Mouse (Mus musculus): ENCODE results near the gene Atf7. TPM values are rescaled to one million over a fixed set of nuclear protein-coding genes. Genes with fewer than 3 reads are reported as not detected.

The Atf7 gene
- total RNA-seq, 2 experiments from 2014 or later, result 24.5 to 29.6 TPM

DNA sequence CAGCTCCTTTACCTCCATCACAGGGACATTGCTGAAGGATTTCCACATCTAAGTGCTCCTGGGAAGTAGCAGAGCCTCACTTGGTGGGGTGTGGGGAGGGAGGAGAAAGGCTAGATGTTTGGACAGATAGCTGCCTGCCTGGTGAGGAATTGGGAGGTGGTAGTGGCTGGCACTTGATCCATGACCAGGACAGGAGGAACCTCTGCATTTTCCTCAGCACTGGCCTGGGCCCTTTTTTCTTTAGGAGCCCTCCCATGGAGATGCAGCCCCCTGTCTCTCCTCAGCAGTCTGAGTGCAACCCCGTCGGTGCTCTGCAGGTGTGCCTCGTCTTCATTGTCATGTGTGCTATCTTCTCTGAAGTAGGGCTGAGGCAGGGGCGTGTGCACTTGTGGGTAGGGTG, 103.8 kb downstream of the Atf7 start:
- intact Hi-C loops (cut with DNase I), result no loop called here
- DNase-seq (ENCODE audit: low spot score in 2 of 2), result no peak

DNA sequence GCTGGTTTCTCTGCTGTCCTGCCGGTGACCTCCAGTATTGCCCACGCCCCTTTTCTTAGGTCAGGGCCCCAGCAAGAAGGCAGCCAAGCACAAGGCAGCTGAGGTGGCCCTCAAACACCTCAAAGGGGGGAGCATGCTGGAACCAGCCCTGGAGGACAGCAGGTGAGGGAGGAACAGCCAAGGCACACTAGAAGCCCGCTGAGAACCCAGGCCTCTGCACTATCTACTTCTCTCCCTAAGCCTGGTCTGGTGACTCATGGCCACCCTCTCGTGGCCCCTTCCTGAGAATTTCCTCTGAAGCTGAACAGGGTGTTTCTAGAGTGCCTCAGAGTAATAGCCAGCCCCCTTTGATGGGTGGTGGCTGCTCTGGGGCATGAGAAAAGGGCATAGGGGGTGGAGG, 104.8 kb downstream of the Atf7 start:
- intact Hi-C loops (cut with DNase I), result no loop called here
- DNase-seq (ENCODE audit: low spot score in 2 of 2), result no peak

DNA sequence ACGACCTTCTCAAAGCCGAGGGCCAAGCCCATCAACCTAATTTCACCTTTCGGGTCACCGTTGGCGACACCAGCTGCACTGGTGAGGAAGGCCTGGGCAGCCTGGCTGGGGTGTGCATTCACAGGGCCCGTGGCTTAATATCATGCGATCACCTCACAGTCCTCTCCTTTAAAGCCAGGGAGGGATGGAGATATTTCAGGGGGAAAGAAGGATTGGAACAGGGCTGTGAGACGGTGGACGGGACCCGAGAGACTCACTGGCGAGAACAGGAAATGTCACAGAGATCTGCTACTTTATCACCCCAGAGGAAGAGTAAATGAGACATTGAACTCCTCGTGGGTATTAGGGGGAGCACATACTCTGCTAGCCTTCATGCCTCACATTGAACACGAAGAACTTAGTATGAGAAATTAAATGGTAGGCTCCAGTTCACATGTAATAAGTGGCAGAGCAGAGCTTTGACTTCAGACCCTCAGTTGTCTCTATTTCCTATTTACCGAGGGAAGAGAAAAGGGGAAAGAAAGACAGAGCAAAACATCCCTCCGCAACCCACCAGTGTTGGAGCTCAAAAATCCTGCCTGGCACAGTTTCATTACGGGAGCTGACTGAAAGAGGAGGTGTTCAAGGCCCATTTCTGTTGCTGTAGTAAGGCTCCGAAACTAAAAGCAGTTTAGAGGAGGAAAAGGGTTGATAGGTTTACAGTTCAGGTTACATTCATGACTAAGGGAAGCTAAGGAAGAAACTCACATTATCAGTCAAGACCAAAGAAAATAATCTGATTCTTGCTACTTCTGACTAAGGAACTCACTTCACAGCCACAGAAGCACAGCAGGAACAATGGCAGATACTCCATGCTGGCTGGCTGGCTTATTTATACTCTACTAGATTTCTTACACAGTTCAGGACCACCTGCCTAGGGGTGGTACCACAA, 105.8 kb downstream of the Atf7 start:
- intact Hi-C loops (cut with DNase I), result no loop called here
- no peak for DNase-seq (ENCODE audit: low spot score in 2 of 2)

DNA sequence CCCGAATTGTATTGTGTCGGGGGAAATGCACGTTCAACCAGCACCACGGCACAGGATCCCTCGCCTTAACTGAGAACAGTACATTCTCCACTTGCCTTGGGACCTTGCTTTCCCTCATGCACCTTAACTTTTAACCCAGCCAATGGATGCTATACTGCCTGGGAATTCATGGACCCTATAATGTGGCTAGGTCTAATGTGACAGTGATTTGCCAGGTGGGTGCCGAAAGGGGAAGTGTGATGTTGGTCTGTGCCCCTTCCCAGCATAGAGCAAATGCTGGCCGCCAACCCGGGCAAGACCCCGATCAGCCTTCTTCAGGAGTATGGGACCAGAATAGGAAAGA, 106.4 kb downstream of the Atf7 start:
- intact Hi-C loops (cut with DNase I), result no loop called here
- no peak for DNase-seq (ENCODE audit: low spot score in 2 of 2)

DNA sequence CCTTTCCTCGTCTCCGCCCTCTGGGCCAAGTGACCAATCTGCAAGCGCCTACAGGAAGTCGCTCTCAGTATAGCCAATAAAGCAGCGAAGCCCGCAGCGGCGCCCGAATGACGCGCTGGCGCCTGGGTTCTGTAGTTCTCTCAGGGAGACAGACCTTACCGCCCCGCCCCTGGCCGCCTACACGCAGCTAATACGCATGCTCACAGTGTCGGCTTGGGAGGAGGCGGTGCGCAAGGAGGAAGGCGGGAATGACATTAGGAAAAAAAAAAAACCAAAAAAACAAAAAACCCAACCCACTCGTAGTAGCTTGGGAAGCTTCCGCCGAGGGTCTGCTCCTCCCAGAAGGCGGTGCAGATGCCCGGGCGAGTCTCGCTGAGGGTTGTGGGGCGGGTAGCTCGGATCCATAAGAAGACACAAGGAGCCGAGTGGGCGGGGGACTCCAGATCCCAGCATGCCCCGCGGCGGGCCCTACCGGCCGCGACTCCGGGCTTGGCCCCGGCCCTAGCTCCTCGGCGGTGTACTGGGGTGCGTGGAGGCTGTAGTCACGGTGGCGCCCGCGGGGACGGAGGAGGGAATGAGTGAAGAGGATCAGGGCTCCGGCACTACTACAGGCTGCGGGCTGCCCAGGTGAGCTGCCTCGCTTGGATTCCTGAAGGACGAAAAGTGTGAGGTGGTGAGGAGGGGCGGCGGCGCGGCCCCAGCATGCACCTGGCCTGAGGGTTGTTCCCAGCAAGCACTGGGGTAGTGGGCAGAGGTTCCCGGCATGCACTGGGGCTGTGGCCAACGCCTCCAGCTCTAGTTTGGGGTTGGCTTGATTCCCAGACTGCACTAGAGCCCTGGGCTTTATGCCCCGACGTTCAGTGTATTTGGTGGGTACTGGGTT, 107.0 kb downstream of the Atf7 start, which contains the start of gene Tarbp2:
Gene Tarbp2, plus strand, starts transcription at position 217 of the 883 bp plus-strand sequence.
- intact Hi-C loops (cut with DNase I), result no loop called here
- peak; percentile 100 for DNase-seq (ENCODE audit: low spot score in 2 of 2)

DNA sequence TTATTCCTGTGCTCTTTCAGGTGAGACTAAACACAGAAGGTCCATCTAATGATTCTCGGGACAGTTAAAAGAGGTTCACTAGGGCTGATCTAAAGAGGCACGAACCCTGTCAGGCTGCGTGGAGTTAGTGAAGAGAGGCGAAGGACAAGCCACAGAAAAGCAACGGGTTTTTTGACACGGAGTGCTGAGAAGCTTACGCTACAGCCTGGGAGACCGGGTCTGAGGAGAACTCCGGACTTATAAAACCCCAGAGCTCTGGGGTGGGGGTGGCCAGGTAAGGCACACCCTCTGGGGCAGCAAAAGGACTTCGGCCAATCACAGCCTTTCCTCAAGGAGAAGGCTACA, 107.7 kb downstream of the Atf7 start:
- DNase-seq (ENCODE audit: low spot score in 2 of 2), result no peak
- intact Hi-C loops (cut with DNase I), result no loop called here

DNA sequence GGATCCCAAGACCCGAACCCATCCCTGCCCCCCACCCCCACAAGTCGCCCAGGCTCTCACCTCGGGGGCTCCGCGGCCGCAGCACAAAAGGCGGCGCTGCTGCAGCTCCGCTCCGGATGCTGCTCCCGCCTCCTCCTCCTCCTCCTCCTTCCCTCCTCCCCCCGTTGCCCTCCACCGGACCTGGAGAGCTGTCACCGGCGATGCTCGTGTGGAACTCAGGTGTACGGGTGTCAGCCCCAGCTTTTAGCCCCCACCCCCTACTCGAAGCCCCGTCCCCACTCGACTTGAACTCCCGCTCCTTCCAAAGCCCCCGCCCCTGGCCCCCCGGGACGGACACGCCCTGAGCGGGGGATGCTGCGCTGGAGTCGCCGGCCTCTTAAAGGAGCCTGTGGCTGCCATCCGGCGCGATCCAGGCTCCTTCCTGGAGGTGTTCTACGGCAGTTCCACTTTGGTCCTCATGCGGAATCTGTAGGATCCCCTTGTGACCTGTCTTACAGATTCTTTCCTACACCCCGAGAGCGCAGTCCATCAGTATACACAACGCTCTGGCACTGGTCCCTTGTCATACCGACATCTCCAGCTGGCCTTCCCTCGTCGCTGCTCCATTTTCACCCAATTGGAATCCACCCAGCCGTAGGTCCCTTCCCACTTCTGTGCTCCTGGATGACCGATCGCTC, 108.4 kb downstream of the Atf7 start, which contains the start of gene Map3k12:
Gene Map3k12, minus strand, starts transcription at position 337 of the 677 bp plus-strand sequence.
- peak; percentile 79 to 89 for DNase-seq (ENCODE audit: low spot score in 2 of 2)
- intact Hi-C loops (cut with DNase I), result no loop called here

DNA sequence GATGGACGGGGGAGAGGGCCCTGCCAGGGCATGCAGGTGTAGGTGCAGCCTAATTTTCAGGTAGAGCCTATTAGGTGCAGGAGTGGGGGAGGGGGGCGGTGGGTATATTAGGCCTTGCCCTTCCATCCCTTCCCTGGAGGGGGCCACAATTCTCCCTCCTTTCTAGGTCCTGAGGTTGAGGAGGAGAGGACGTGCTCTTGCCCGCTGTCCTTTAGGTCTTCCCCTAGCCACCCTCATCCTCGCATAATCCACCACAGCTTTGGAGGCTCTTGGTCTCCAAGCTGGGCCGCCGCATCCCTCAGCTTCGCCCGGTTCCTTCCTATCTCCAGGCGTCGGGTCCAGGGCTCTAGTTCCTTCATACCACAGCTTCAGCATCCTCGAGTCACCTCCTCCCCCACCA, 109.0 kb downstream of the Atf7 start:
- no peak for DNase-seq (ENCODE audit: low spot score in 2 of 2)
- intact Hi-C loops (cut with DNase I), result no loop called here

DNA sequence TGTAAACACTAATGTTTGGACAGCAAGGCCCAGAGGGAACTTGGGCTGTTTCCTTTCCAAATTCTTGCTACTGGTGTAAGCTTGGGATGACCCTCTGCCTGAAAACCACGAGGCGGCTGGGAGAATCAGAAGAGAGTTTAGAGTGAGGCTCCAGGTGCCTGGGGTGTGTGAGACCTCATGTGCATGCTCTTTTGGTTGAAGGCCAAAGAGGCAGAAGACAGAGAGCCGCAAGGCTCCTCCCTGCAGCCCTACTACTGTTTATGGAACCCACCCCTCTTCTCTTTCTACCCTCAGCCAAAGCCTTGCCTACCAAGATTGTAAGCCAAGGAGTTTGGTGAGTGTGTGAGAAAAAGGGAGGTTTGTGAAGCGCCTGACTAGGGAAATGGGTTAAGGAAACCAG, 109.5 kb downstream of the Atf7 start:
- intact Hi-C loops (cut with DNase I), result no loop called here
- DNase-seq (ENCODE audit: low spot score in 2 of 2), result no peak

DNA sequence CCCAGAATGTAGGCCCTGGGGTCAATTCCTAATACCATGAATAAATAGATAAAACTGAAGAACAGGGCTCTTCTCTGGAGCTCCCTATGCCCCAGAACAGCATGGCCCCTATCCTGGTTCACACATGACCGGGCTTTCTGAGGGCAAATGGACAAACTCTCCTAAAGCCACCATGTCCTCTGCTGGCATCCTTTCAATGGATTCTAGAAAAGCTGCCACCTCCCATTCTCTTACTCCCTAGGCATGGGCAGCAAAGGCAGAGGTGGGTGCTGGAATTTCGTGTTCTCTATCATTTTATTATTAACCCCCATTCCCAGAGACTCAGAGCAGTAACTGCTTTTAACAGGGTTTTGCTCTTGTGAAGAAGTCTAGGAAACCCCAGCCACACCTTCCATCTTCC, 110.0 kb downstream of the Atf7 start:
- intact Hi-C loops (cut with DNase I), result no loop called here
- DNase-seq (ENCODE audit: low spot score in 2 of 2), result no peak

DNA sequence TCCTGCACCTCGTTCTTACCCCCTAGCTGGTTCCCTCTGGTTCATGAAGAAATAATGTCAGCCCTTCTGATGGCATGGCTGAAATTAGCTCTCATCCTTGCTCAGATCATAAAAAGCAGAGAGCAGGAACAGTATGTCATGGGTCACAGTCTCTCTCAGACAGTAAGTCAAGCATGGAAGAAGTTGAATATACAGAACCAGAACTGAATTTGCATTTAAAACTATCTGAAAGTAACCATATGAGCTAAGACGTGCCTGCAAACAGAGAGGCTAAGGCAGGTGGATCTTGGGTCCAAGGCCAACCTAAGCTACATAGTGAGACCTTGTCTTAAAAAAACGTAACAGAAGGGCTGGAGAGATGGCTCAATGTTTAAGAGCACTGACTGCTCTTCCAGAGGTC, 112.3 kb downstream of the Atf7 start:
- intact Hi-C loops (cut with DNase I), result loop anchor here (5.0 kb wide), 1 partner anchor 41 kb away; the partner anchor contains the start of gene Pcbp2
- no peak for DNase-seq (ENCODE audit: low spot score in 2 of 2)

DNA sequence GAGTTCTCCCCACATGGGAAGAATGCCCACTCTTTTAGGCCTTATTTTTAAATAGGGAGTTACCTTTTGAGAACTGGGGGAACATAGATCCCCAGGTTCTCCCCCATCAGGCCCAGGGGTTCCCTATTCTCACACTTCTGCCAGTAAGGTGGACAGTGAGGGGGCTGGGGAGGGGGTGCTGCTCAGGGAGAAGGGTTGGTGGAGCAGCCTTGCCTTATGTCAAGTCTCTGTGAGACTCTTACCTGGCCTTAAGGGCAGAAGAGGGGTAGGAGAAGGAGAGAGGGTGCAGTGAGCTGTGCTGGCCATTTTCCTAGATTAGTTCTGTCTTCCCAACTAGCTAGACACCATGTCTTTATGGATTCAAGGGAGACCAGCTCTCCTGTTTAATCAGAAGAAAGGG, 112.8 kb downstream of the Atf7 start:
- intact Hi-C loops (cut with DNase I), result loop anchor here (5.0 kb wide), 1 partner anchor 40 kb away; the partner anchor contains the start of gene Pcbp2
- DNase-seq (ENCODE audit: low spot score in 2 of 2), result no peak

DNA sequence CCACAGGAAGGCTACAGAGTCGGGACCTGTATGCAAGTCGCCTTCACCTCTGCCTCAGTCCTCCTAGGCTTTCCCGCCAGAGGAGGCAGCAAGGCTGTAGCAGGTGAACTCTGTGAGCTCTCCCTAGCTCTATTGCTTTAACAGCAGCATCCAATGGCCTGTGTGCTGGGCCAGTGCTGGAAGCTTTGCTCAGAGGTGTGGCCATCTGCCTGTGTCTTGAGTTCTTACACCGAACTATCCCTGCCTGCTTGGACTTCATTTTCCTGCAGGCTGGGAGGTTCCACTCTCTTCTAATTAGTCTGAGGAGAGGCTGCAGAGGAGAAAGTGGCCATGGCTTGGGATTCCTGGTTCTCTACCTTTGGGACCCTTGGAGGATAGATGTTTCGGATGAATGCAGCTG, 113.3 kb downstream of the Atf7 start:
- no peak for DNase-seq (ENCODE audit: low spot score in 2 of 2)
- intact Hi-C loops (cut with DNase I), result loop anchor here (5.0 kb wide), 1 partner anchor 40 kb away; the partner anchor contains the start of gene Pcbp2

DNA sequence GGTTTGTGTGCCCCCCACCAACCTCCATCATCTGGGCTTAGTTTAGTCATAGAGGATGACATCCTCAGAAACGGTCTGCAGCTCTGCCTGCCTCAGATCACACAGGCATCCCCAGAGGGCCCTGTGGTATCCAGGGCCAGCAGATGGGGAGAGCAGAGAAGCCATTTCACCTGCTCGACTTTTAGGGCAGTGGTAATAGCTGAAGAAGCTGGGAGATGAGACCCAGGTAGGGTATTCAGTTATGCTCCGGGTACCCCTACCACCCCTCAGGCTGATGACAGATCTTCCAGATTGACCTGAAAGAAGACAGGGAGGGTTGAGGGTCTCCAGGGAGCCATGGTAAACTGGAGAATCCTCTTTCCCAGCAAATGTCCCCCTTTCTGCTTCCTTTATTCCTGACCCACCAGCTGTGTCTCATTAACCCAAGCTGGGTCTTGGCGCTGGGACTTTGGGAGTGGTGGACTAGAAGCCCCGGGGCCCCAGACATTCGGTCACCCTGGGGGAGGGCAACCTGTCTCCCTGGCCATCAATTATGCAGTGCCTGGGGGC, 113.9 kb downstream of the Atf7 start:
- DNase-seq (ENCODE audit: low spot score in 2 of 2), result no peak
- intact Hi-C loops (cut with DNase I), result loop anchor here (5.0 kb wide), 1 partner anchor 39 kb away; the partner anchor contains the start of gene Pcbp2

DNA sequence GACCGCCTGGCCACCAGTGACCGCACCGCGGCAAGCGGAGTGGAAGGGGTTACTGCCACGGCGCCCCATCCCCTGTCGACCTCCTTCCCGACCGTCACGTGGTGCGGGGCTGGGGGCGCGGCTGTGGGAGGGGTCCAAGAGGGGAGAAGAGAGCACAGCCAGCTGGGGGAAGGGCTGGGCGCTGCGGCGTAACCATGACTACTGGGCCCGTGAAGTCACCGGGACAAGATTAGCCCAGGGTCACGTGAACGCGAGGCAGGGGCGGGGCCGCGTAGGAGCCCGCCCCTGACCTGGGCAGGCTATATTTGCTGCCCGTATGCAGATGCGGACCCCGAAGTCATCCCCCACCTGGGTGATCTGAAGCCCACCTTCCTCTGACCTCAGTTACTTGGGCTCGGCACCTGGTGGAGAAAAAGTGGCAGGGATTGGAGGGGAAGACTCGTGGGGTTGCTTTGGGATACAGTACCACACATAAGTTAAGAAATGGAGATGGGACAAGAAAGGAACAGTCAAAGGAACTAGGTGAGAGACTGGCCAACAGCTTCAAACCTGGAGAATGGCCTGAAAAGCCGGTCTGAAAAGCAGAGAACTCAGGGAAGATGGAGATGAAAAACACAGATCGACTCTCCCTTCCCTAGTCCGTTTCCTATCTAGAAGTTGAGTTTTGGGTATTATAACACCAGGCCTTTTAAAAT, 114.5 kb downstream of the Atf7 start:
- peak; percentile 87 to 93 for DNase-seq (ENCODE audit: low spot score in 2 of 2)
- intact Hi-C loops (cut with DNase I), result loop anchor here (5.0 kb wide), 1 partner anchor 38 kb away; the partner anchor contains the start of gene Pcbp2

DNA sequence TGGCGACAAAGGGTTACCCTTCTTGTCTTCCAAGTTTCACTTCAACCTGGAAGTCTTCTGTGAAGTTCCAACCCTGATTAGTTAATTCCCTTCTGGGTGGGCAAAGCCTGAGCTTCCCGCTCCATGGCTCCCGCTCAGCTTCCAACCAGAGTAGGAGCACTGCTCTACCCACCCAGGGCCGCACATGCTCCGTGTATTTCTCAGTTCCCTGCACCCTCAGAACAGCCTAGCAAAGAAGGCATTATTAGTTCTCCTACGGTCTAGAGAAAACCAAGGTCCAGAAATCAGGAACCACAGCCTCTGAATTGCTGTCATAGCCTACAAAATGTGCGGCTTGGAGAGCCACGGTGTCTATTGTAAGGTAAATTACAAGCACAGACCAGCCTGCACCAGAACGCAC, 115.2 kb downstream of the Atf7 start:
- peak in 1 of 2 experiments; percentile 47 for DNase-seq (ENCODE audit: low spot score in 2 of 2)
- intact Hi-C loops (cut with DNase I), result loop anchor here (5.0 kb wide), 1 partner anchor 38 kb away; the partner anchor contains the start of gene Pcbp2

DNA sequence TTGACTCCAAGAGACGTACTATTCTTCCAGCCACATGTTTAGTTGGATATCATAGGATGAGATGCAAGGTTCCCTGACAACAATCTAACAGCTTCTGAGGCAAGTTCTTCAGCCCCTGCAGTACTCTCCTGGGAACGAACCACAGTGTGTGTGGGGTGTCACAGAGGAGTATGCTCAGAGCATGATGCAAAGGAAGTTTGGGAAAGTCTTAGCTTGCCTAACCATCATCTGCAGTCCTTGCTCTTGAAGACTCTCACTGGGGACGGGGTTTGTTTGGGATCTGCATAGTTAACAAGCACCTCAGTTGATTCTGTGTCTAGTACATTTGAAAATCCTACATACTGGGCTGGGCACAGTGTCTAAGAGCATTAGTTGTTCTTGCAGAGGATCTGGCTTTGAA, 116.9 kb downstream of the Atf7 start:
- intact Hi-C loops (cut with DNase I), result no loop called here
- no peak for DNase-seq (ENCODE audit: low spot score in 2 of 2)

DNA sequence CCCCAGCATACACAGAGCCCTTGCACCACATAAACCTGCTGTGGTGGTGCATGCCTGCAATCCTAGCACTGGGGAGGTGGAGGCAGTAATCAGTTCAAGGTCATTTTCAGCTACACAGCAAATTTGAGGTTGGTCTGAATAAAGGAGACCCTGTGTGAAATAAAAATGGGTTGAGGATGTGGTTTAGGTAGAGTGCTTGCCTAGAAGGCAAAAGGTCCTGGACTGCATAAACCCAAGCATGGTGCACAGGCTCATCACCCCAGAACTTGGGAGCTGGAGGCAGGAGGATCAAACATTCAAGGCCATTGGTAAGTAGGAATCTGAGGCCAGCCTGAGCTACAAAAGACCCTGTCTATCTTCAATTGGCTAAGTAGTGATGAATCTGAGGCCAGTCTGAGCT, 117.7 kb downstream of the Atf7 start:
- intact Hi-C loops (cut with DNase I), result no loop called here
- no peak for DNase-seq (ENCODE audit: low spot score in 2 of 2)

DNA sequence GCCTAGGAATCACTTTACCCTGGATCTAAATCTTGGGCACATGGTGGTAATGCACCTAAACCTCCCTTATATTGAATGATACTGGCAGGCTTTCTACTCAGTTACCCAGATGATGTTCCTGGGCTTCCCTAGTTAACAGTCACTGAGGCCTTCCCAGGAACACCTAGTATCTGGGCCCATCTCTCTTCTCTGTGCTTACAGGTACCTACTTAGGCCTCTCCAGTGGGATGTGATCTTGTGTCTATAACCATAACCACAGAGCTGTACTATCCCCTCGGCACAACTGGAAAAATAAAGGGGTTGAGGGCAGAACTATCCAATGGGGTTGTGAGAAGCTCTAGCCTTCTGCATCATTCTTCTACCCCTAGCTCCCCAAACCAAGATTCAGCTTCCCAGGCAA, 118.4 kb downstream of the Atf7 start:
- no peak for DNase-seq (ENCODE audit: low spot score in 2 of 2)
- intact Hi-C loops (cut with DNase I), result no loop called here

Measured in left cerebral cortex, postnatal 14 days (tissue).